Mouse (Mus musculus): ENCODE measurements around the gene Ndufa9. TPM values are rescaled to one million over a fixed set of nuclear protein-coding genes. Genes with fewer than 3 reads are reported as not detected.
A peak's percentile ranks its signal among the peaks of the same experiment; 100 is the strongest.

The Ndufa9 gene
- polyA plus RNA-seq (2012; rRNA removed) (54.1 and 63.5 TPM in 2 replicates), polyA plus RNA-seq (2014; fragmentation: Nextera tagmentation; extraction: Ambion mirVana) (145 and 151 TPM in 2 replicates)

DNA sequence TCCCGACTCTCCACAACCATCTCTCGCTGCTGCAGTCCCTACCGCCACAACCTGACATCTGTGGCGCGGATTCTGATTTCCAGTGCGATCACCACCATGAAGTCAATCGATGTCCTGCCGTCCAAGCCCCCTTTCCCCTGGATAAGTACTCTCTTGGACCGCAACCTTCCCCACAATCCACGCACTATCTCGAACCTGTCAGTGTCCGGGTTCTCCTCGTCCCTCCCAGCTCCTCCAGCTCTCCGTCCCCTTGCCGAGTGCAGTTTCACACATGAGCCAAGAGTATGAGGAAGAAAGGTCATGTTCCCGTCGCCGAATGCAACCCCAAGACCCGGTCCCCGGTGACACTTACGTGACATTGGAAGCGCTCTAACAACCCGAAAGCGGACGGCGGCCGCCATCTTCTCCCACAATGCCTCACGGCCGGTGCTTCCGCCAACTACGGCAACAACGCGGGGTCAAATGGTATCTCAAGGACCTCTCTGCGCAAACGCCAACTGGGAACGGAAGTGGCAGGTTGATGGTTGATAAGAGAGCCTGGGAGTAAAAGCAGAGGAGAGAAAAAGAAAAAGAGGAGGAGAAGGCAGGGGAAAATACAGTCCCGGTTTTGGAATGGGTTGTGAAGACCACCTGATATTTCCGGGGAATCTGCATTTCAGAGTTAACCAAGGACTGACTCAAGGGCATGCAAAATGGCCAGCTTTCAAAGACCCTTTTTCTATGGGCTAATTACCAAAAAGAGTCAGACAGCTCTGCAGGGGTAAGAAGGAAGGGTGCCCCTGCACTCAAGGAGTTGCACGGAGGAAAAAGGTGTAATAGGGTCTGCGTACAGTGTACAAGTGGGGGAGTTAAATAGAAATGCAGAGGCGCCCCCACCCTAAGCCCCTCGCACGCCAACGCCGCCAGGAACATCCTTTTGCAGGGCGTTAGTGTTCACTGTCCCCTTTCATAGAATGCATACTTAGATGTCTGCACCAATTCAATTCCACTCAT is at the start of gene Ndufa9:
Gene Ndufa9 (minus strand): TSS at position 425 of the 993 bp plus-strand sequence.
- ATAC-seq (ENCODE audit: insufficient read depth), result peak; percentile 90
- Histone ChIP-seq H3K4me1 (replicated peaks; ENCODE audit: control insufficient read depth in 2 of 2, insufficient read depth in 2 of 2, low read length in 1 of 2) (peaks cover 7 to 11% of the 10 kb centered on the region in 2 experiments), H3K27me3 (ENCODE audit: control insufficient read depth, insufficient read depth, low read length) (no peaks in the 10 kb centered on the region), H3K27ac (no peak within 1 kb of the TSS), H3K4me2 (ENCODE audit: low read depth) (peak within 1 kb of the TSS; percentile 89), H3K36me3 (replicated peaks; ENCODE audit: control insufficient read depth, insufficient read depth, low read depth) (no peaks in the 10 kb centered on the region), H3K9ac (replicated peaks) (peak within 1 kb of the TSS; percentile 94), H3K9me3 (ENCODE audit: control insufficient read depth, low read length) (no peaks in the 10 kb centered on the region), H3K4me3 (ENCODE audit: insufficient read depth in 1 of 2, low read depth in 2 of 2, low read length in 2 of 2) (peak within 1 kb of the TSS; percentile 92 to 99)
- WGBS (ENCODE audit: insufficient replicate concordance), result 8% methylated on average over 46 of the region's 46 CpGs
- DNase-seq (ENCODE audit: low read depth in 3 of 3, low spot score in 3 of 3), result peak; percentile 84 to 89 (median 87)
- no peak for TF ChIP-seq CTCF (IDR thresholded peaks at IDR 0.05; ENCODE audit: low read depth)
- TF ChIP-seq EP300 (IDR thresholded peaks at IDR 0.05; ENCODE audit: low read depth), result no peak; the same call in 1 of the 2 replicates

DNA sequence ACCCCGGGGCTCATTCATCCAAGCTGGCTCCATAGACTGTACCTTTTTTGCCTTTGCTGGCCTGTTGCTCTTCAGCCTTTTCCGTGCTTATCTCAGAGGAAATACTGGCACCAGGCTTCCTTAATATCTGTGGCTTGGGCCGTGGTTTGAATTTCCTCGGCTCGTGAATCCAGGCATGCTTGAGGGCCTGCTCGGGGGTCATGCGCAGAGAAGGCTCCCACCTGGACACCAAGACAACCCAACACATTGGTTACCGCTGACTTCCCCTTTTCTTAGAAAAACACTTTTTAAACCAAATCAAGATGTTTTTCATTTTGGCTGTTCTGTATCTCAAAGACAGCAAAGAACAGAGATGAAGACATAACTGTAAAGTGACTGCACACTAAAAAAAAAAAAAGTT is 28.2 kb upstream of the Ndufa9 start:
- ATAC-seq (ENCODE audit: insufficient read depth), result no peak
- Histone ChIP-seq H3K4me2 (ENCODE audit: low read depth) (no peak overlapping the region), H3K27ac (no peak overlapping the region), H3K9ac (replicated peaks) (no peak overlapping the region), H3K4me1 (replicated peaks; ENCODE audit: control insufficient read depth in 2 of 2, insufficient read depth in 2 of 2, low read length in 1 of 2) (no peaks in the 10 kb centered on the region), H3K4me3 (ENCODE audit: insufficient read depth in 1 of 2, low read depth in 2 of 2, low read length in 2 of 2) (no peak overlapping the region), H3K27me3 (ENCODE audit: control insufficient read depth, insufficient read depth, low read length) (no peaks in the 10 kb centered on the region), H3K36me3 (replicated peaks; ENCODE audit: control insufficient read depth, insufficient read depth, low read depth) (no peaks in the 10 kb centered on the region), H3K9me3 (ENCODE audit: control insufficient read depth, low read length) (no peaks in the 10 kb centered on the region)
- no peak for DNase-seq (ENCODE audit: low read depth in 3 of 3, low spot score in 3 of 3)
- 9% methylated on average over 8 of the region's 8 CpGs for WGBS (ENCODE audit: insufficient replicate concordance)
- no peak for TF ChIP-seq CTCF (IDR thresholded peaks at IDR 0.05; ENCODE audit: low read depth)
- TF ChIP-seq EP300 (IDR thresholded peaks at IDR 0.05; ENCODE audit: low read depth), result no peak

DNA sequence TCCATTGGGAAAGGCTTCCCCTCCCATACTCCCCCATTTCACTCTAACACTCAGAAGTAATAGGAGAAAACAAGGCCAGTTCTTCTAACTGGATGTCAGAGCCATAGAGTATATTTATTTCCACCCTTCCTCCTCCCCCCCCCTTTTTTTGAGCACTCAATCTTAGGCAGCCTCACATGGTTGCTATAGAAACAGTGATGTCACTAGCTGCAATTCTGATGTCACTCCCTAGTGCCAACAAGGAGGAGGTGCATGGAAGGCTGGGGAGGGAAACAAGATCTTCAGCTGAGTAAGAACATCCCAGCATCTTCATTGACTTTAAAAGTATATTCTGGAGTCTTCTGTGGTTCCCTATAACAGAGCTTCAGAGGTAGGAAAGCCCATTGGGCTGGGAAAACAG is 3.9 kb upstream of the Ndufa9 start, which contains the start of gene Akap3:
Gene Akap3 (plus strand): TSS at position 218 of the 400 bp plus-strand sequence.
- Histone ChIP-seq H3K27me3 (ENCODE audit: control insufficient read depth, insufficient read depth, low read length) (no peaks in the 10 kb centered on the region; the same call in 1 of the 2 replicates), H3K9ac (replicated peaks) (no peak within 1 kb of the TSS), H3K36me3 (replicated peaks; ENCODE audit: control insufficient read depth, insufficient read depth, low read depth) (no peaks in the 10 kb centered on the region), H3K4me1 (replicated peaks; ENCODE audit: control insufficient read depth in 2 of 2, insufficient read depth in 2 of 2, low read length in 1 of 2) (peaks cover 4 to 9% of the 10 kb centered on the region in 2 experiments), H3K4me3 (ENCODE audit: insufficient read depth in 1 of 2, low read depth in 2 of 2, low read length in 2 of 2) (no peak within 1 kb of the TSS), H3K9me3 (ENCODE audit: control insufficient read depth, low read length) (no peaks in the 10 kb centered on the region), H3K4me2 (ENCODE audit: low read depth) (no peak within 1 kb of the TSS), H3K27ac (no peak within 1 kb of the TSS)
- no peak for ATAC-seq (ENCODE audit: insufficient read depth)
- TF ChIP-seq EP300 (IDR thresholded peaks at IDR 0.05; ENCODE audit: low read depth), result no peak
- TF ChIP-seq CTCF (IDR thresholded peaks at IDR 0.05; ENCODE audit: low read depth), result no peak
- no peak for DNase-seq (ENCODE audit: low read depth in 3 of 3, low spot score in 3 of 3)

DNA sequence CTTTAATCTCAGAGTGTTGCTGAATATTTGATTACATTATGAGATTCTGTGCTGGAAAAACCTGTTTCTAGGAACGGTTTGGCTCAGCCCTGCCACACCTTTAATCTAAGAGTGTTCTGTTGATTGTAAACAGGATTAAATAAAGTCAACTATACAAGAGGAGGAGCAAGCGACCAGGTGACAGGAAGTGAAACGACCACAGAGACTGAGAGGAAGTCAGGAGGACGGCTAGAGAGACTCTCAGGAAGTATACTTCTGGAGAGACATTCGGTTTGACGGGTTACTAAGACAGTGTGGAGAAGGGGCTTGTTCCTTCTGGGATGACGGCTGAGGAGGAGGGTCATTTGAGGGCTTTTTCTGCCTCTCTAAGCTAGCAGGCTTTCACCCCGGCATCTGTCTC is 12.3 kb downstream of the Ndufa9 start:
- 40% methylated on average over 8 of the region's 8 CpGs for WGBS (ENCODE audit: insufficient replicate concordance)
- Histone ChIP-seq H3K9me3 (ENCODE audit: control insufficient read depth, low read length) (no peaks in the 10 kb centered on the region), H3K36me3 (replicated peaks; ENCODE audit: control insufficient read depth, insufficient read depth, low read depth) (peaks cover 24% of the 10 kb centered on the region), H3K27me3 (ENCODE audit: control insufficient read depth, insufficient read depth, low read length) (no peaks in the 10 kb centered on the region), H3K9ac (replicated peaks) (no peak overlapping the region), H3K27ac (no peak overlapping the region), H3K4me3 (ENCODE audit: insufficient read depth in 1 of 2, low read depth in 2 of 2, low read length in 2 of 2) (no peak overlapping the region), H3K4me1 (replicated peaks; ENCODE audit: control insufficient read depth in 2 of 2, insufficient read depth in 2 of 2, low read length in 1 of 2) (no peaks in the 10 kb centered on the region), H3K4me2 (ENCODE audit: low read depth) (no peak overlapping the region)
- ATAC-seq (ENCODE audit: insufficient read depth), result no peak
- TF ChIP-seq CTCF (IDR thresholded peaks at IDR 0.05; ENCODE audit: low read depth), result no peak
- no peak for TF ChIP-seq EP300 (IDR thresholded peaks at IDR 0.05; ENCODE audit: low read depth)
- no peak for DNase-seq (ENCODE audit: low read depth in 3 of 3, low spot score in 3 of 3)

DNA sequence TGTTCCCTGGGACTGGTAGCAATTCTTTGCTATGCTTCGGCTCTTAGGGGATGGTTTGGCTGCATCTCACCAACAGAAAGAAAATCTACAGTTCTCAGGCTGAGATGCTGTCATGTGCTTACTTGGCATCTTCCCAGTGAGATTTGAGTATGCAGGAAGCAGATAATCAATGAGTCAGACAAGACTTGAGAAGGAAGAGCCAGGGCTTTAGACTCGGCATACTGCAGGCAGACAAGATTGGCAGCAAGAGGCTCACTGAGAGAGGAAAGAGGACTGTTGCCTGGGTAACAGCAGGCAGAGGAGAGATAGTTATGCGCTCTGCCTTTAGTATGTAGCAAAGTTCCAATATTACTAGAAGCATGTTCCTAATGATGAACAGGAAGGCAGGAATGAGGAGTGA is 25.8 kb downstream of the Ndufa9 start:
- ATAC-seq (ENCODE audit: insufficient read depth) (no peak), DNase-seq (ENCODE audit: low read depth in 3 of 3, low spot score in 3 of 3) (no peak)
- no peaks in the 10 kb centered on the region for H3K9me3 ChIP-seq (ENCODE audit: control insufficient read depth, low read length)
- no peak overlapping the region for H3K9ac ChIP-seq (replicated peaks)
- H3K27me3 ChIP-seq (ENCODE audit: control insufficient read depth, insufficient read depth, low read length), result no peaks in the 10 kb centered on the region
- whole genome bisulfite sequencing (ENCODE audit: insufficient replicate concordance), result 70% methylated on average over 3 of the region's 3 CpGs
- no peak overlapping the region for H3K27ac ChIP-seq
- H3K4me1 ChIP-seq (replicated peaks; ENCODE audit: control insufficient read depth in 2 of 2, insufficient read depth in 2 of 2, low read length in 1 of 2), result no peaks in the 10 kb centered on the region
- no peak overlapping the region for H3K4me3 ChIP-seq (ENCODE audit: insufficient read depth in 1 of 2, low read depth in 2 of 2, low read length in 2 of 2)
- H3K36me3 ChIP-seq (replicated peaks; ENCODE audit: control insufficient read depth, insufficient read depth, low read depth), result peaks cover 12% of the 10 kb centered on the region
- H3K4me2 ChIP-seq (ENCODE audit: low read depth), result no peak overlapping the region
- no peak for TF ChIP-seq CTCF (IDR thresholded peaks at IDR 0.05; ENCODE audit: low read depth)
- TF ChIP-seq EP300 (IDR thresholded peaks at IDR 0.05; ENCODE audit: low read depth), result no peak

Data from liver, embryonic 14.5 days (tissue).